ENCODE assay signal across 8 mouse cellular contexts in genomic region chr11:100355972-100356818, GRCm38 (mm10). TPM values are rescaled to one million over a fixed set of nuclear protein-coding genes. Genes with fewer than 3 reads are reported as not detected.
A peak's percentile ranks its signal among the peaks of the same experiment; 100 is the strongest.
DNase-seq lines count a peak whose midpoint lies in the region.

TSS of gene Hap1 (minus strand) at chr11:100356128.

- no peak within 1 kb of the TSS for H3K27ac ChIP-seq in macrophage

- DNase-seq in WW6 (ENCODE audit: low read depth, low spot score) = peak; percentile 74
- DNase-seq in cerebellum, postnatal 25 days = peak; percentile 88 to 89
- peak; percentile 55 for DNase-seq in gastrocnemius, adult 18-20 months (ENCODE audit: low spot score)
- DNase-seq in hindlimb bud, embryonic 11.5 days (ENCODE audit: extremely low spot score, low read depth, low spot score) = peak; percentile 63
- DNase-seq in left cerebral cortex, adult 8-10 months (ENCODE audit: low spot score in 2 of 2) = peak in 1 of 2 experiments; percentile 73
- peak; percentile 93 for DNase-seq in retina, postnatal 1 day
- DNase-seq in urinary bladder, adult 2 months (ENCODE audit: low spot score) = peak; percentile 54

- H3K79me2 ChIP-seq in macrophage (ENCODE audit: inconsistent target) = no peaks in the 10 kb centered on the region

- 4% methylated on average over 49 of the region's 49 CpGs for WGBS in macrophage (ENCODE audit: missing documents)

- peak within 1 kb of the TSS; percentile 43 for H3K4me3 ChIP-seq in macrophage (ENCODE audit: inconsistent target)

- H3K36me3 ChIP-seq in macrophage (ENCODE audit: inconsistent target) = no peaks in the 10 kb centered on the region

RNA-seq across cellular contexts. Expression of gene Hap1, which starts in this region (rescaled TPM):
- under 1 TPM; 0.26 to 0.53 TPM for total RNA-seq in gastrocnemius, adult 18-20 months (2021)
- total RNA-seq in left cerebral cortex, adult 8-10 months (2022) = 100 to 1,000 TPM; 132 to 184 (median 175) TPM
- total RNA-seq in macrophage (2018; cell fraction: chromatin; rRNA removed) = 1 to 10 TPM in 5 of 26 experiments, under 1 TPM in 10, not detected in 11; 0.26 to 5.2 (median 0.92) TPM
- under 1 TPM in 24 of 26 experiments, not detected in 2; 0.06 to 0.96 (median 0.19) TPM for total RNA-seq in macrophage (2018; cell fraction: cytosol; rRNA removed)
- total RNA-seq in macrophage (2018; cell fraction: nucleus; rRNA removed) = 1 to 10 TPM in 5 of 26 experiments, under 1 TPM in 13, not detected in 8; 0.41 to 3.6 (median 0.76) TPM
- polyA plus RNA-seq in macrophage (2018) = 0.36 to 0.81 TPM in 2 of 3 replicates, not detected in the other
- polyA plus RNA-seq in urinary bladder, adult 2 months (2012; rRNA removed) = 3.6 and 4.3 TPM in 2 replicates

Comparison
In these comparisons a context has a peak if more than half of its experiments do, and no peak if none do; other contexts are left out.
1. RNA of gene Hap1 (total RNA-seq): 132 to 184 TPM in left cerebral cortex, adult 8-10 months; 0.26 to 0.53 TPM in gastrocnemius, adult 18-20 months; every median in the first group is over 10 times any median in the second.
2. Peak in DNase-seq in gastrocnemius, adult 18-20 months; RNA of the gene not detected or under 1 TPM.